Mouse (Mus musculus) neural tube, postnatal 0 days (tissue): ENCODE data around the gene Serpina3n. TPM values are rescaled to one million over a fixed set of nuclear protein-coding genes. Genes with fewer than 3 reads are reported as not detected.

Experiments
- polyA plus RNA-seq: library from polyadenylated mRNA; unstranded; fragments of >200 nt; fragmentation: Nextera tagmentation; extraction: Ambion mirVana; gene quantifications from 2 replicates; pipeline ENCODE4 v1.2.1, GENCODE M21; 2015

The Serpina3n gene
- polyA plus RNA-seq = 13.9 and 14.9 TPM in 2 replicates

GRCm38 (mm10) chr12:104406454-104406885, at the start of gene Serpina3n:
TSS of gene Serpina3n (plus strand) at chr12:104406729.

Other genes with a start within 250 kb of the Serpina3n start
- gene Serpina3f, start 192.2 kb upstream of the Serpina3n start, polyA plus RNA-seq = not detected in 2 replicates
- gene Serpina3g, start 170.5 kb upstream of the Serpina3n start, polyA plus RNA-seq = 2.4 and 3.9 TPM in 2 replicates
- gene Serpina3i, start 143.6 kb upstream of the Serpina3n start, polyA plus RNA-seq = 0.15 TPM in 1 of 2 replicates, not detected in the other
- gene Serpina3j, start 92.2 kb upstream of the Serpina3n start, polyA plus RNA-seq = not detected in 2 replicates
- gene Serpina3k, start 68.2 kb upstream of the Serpina3n start, polyA plus RNA-seq = not detected in 2 replicates
- gene Serpina3m, start 68.2 kb upstream of the Serpina3n start, polyA plus RNA-seq = not detected in 2 replicates
- not detected in 2 replicates for gene Gsc, start 66.6 kb downstream of the Serpina3n start, polyA plus RNA-seq